ENCODE assay signal across 17 mouse cellular contexts in the genomic region with DNA sequence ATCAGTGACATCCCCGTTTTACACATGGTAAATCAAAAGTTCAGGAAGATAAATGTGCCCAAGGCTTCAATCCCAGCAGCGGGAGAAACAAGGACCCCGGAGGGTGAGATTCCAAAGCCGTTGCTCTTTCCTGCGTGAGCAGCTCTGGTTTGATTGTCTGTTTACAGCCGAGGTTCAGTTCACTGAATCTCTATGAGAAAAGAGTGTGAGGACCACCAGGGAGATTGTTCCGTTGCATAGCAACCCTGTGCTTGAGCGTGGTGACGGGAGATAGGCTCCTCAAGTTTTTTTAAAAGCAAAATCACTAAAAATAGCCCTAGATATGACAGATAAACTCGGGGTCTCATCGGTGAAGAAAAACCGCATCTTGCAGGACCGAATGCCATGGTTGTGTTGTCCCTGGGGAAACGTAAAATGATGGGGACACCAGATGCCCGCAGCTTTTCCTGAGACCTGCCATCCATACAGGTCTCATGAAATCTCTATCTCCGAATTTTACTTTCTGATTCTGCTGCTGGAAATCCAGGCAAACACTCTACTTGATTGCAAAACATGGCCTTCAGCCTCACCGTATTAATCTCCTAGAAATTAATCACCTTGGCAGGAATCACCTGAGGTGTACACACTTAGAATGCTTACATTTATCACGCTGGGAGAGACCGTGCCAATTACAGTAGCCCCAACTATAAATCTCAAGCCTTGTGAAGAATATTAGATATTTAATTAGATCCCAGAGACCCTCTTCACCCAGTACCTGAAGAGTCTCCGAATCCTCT. TPM values are rescaled to one million over a fixed set of nuclear protein-coding genes. Genes with fewer than 3 reads are reported as not detected.
DNase-seq lines count a peak whose midpoint lies in the region; ATAC-seq and TF ChIP-seq lines count a peak whose summit lies in the region.
"Had no signal": no experiment of that assay in that cellular context is flagged by ENCODE, and none has a peak within 500 bp of the region (broad histone marks: within the 10 kb centered on the region; RNA-seq: fewer than 3 reads in every experiment).

No protein-coding gene starts in this region.

- H3K27ac ChIP-seq in left cerebral cortex, adult 2 months = no peak overlapping the region
- peak overlapping the region; percentile 39; the same call in 1 of the 2 replicates for H3K27ac ChIP-seq in forebrain, embryonic 16.5 days (ENCODE audit: low read length)
- H3K27ac ChIP-seq in midbrain, postnatal 0 days (ENCODE audit: low read depth, low read length) = peak overlapping the region; percentile 70
- H3K27ac ChIP-seq: limb, embryonic 10.5 days; liver, embryonic 15.5 days; stomach, embryonic 15.5 days had no signal

- DNase-seq in left cerebral cortex, adult 2 months (ENCODE audit: extremely low spot score in 1 of 2, low spot score in 2 of 2) = no peak
- no peak for DNase-seq in left cerebral cortex, postnatal 14 days (ENCODE audit: low spot score in 2 of 2)
- DNase-seq in brain, embryonic 18.5 days (ENCODE audit: low read depth, low spot score) = peak; percentile 42
- DNase-seq in midbrain, postnatal 0 days (ENCODE audit: low spot score) = peak; percentile 80
- no peak for DNase-seq in gastrocnemius, postnatal 10 days
- no peak for DNase-seq in gastrocnemius, postnatal 25 days
- DNase-seq: adrenal gland, postnatal 14 days; cerebellum, postnatal 36 days; kidney, adult 11 months; kidney, postnatal 25 days; lung, postnatal 14 days; thymus, postnatal 25 days had no signal

- peaks cover 5% of the 10 kb centered on the region; the same call in 1 of the 2 replicates for H3K4me1 ChIP-seq in forebrain, embryonic 16.5 days (replicated peaks; ENCODE audit: control insufficient read depth, insufficient read depth, low read length)
- peaks cover 13% of the 10 kb centered on the region; the same call in 1 of the 2 replicates for H3K4me1 ChIP-seq in midbrain, postnatal 0 days (ENCODE audit: insufficient read depth, low read length)
- H3K4me1 ChIP-seq: limb, embryonic 10.5 days; liver, embryonic 15.5 days; stomach, embryonic 15.5 days had no signal

- H3K9me3 ChIP-seq in forebrain, embryonic 16.5 days (ENCODE audit: control insufficient read depth, low read length) = no peaks in the 10 kb centered on the region
- H3K9me3 ChIP-seq in midbrain, postnatal 0 days (ENCODE audit: low read length) = no peaks in the 10 kb centered on the region
- H3K9me3 ChIP-seq: limb, embryonic 10.5 days; liver, embryonic 15.5 days; stomach, embryonic 15.5 days had no signal

- H3K27me3 ChIP-seq in forebrain, embryonic 16.5 days (replicated peaks; ENCODE audit: control insufficient read depth, insufficient read depth, low read length) = no peaks in the 10 kb centered on the region
- H3K27me3 ChIP-seq in midbrain, postnatal 0 days (ENCODE audit: insufficient read depth, low read length) = no peaks in the 10 kb centered on the region
- H3K27me3 ChIP-seq: liver, embryonic 15.5 days; stomach, embryonic 15.5 days had no signal

- WGBS in forebrain, embryonic 16.5 days = 67% methylated on average over 20 of the region's 20 CpGs
- 32% methylated on average over 20 of the region's 20 CpGs for WGBS in midbrain, postnatal 0 days

- intact Hi-C loops in left cerebral cortex, adult 2 months (cut with DNase I) = no loop called here
- intact Hi-C loops in left cerebral cortex, postnatal 14 days (cut with DNase I) = no loop called here

- H3K9ac ChIP-seq in forebrain, embryonic 16.5 days (replicated peaks; ENCODE audit: low read depth, low read length) = no peak overlapping the region
- no peak overlapping the region for H3K9ac ChIP-seq in midbrain, postnatal 0 days (replicated peaks; ENCODE audit: low read length, poor library complexity, severe bottlenecking)
- H3K9ac ChIP-seq: liver, embryonic 15.5 days; stomach, embryonic 15.5 days had no signal

- H3K4me3 ChIP-seq in left cerebral cortex, adult 2 months = 0 out of 2 replicates have a peak overlapping the region, but pooled peaks have one; percentile 13
- H3K4me3 ChIP-seq in forebrain, embryonic 16.5 days (replicated peaks; ENCODE audit: low read length) = no peak overlapping the region
- no peak overlapping the region for H3K4me3 ChIP-seq in midbrain, postnatal 0 days (ENCODE audit: low read depth, low read length)
- H3K4me3 ChIP-seq: limb, embryonic 10.5 days; liver, embryonic 15.5 days; stomach, embryonic 15.5 days had no signal

- ATAC-seq in forebrain, embryonic 16.5 days = peak; percentile 62; the same call in 1 of the 2 replicates
- no peak for ATAC-seq in midbrain, postnatal 0 days (ENCODE audit: low FRiP score)

- peak overlapping the region; percentile 17; the same call in 1 of the 2 replicates for H3K4me2 ChIP-seq in forebrain, embryonic 16.5 days (ENCODE audit: low read length)
- peak overlapping the region; percentile 37 for H3K4me2 ChIP-seq in midbrain, postnatal 0 days (ENCODE audit: low read depth, low read length, poor library complexity, severe bottlenecking)
- H3K4me2 ChIP-seq: liver, embryonic 15.5 days; stomach, embryonic 15.5 days had no signal

- TF ChIP-seq CTCF in left cerebral cortex, adult 2 months (IDR thresholded peaks at IDR 0.05) = no peak
- no peak for TF ChIP-seq CTCF in midbrain, postnatal 0 days (IDR thresholded peaks at IDR 0.05)

- no peaks in the 10 kb centered on the region for H3K36me3 ChIP-seq in forebrain, embryonic 16.5 days (ENCODE audit: control insufficient read depth, insufficient read depth)
- H3K36me3 ChIP-seq in midbrain, postnatal 0 days (ENCODE audit: insufficient read depth, low read length) = no peaks in the 10 kb centered on the region
- H3K36me3 ChIP-seq: limb, embryonic 10.5 days; liver, embryonic 15.5 days; stomach, embryonic 15.5 days had no signal

RNA-seq across cellular contexts. Expression of gene Nudt7, which starts 23.8 kb away (rescaled TPM):
- 1 to 10 TPM; 4.7 to 6.1 TPM for total RNA-seq in left cerebral cortex, adult 2 months (2021)
- 1 to 10 TPM; 4.1 to 4.4 TPM for total RNA-seq in left cerebral cortex, postnatal 14 days (2021)
- 2.6 and 3.2 TPM in 2 replicates for polyA plus RNA-seq in forebrain, embryonic 16.5 days (2015; fragmentation: Nextera tagmentation; extraction: Ambion mirVana)
- total RNA-seq in midbrain, postnatal 0 days (2014; rRNA removed) = 0.71 and 1.4 TPM in 2 replicates
- polyA plus RNA-seq in midbrain, postnatal 0 days (2015; fragmentation: Nextera tagmentation; extraction: Ambion mirVana) = 3.5 and 3.9 TPM in 2 replicates
- 10 to 100 TPM; 20.3 to 20.5 TPM for total RNA-seq in gastrocnemius, postnatal 10 days (2021)
- 10 to 100 TPM; 27.1 to 52.9 TPM for total RNA-seq in gastrocnemius, postnatal 25 days (2021)
- polyA plus RNA-seq: C2C12 had no signal

Comparison
In these comparisons a context has a peak if more than half of its experiments do, and no peak if none do; other contexts are left out.
1. DNase-seq: peak in brain, embryonic 18.5 days (single experiment) and midbrain, postnatal 0 days (single experiment); none in left cerebral cortex, adult 2 months (0 of 2), left cerebral cortex, postnatal 14 days (0 of 2), gastrocnemius, postnatal 10 days (single experiment) and gastrocnemius, postnatal 25 days (single experiment).